Mouse (Mus musculus): ENCODE data around the gene Syap1. TPM values are rescaled to one million over a fixed set of nuclear protein-coding genes. Genes with fewer than 3 reads are reported as not detected.
"Not testable (repeated sequence)": the region's sequence is repeated elsewhere in the genome, so short reads cannot be mapped to it uniquely, and the experiment has no call there.

Syap1 gene
- polyA plus RNA-seq, 1 experiment: 0.61 TPM

GRCm38 (mm10) chrX:162900938-162901337 lies 12.7 kb upstream of the Syap1 start, which contains the start of gene Ctps2:
TSS of gene Ctps2 (plus strand) at chrX:162901238.
- peak within 1 kb of the TSS; percentile 64 for H3K4me3 ChIP-seq (replicated peaks)
- peaks cover 14% of the 10 kb centered on the region for H3K4me1 ChIP-seq (ENCODE audit: control insufficient read depth)
- TF ChIP-seq TAL1 (IDR thresholded peaks at IDR 0.05; ENCODE audit: low read length): no peak
- TF ChIP-seq GATA1 (IDR thresholded peaks at IDR 0.05; ENCODE audit: low read length): no peak
- H3K9me3 ChIP-seq (ENCODE audit: control insufficient read depth, low read length): no peaks in the 10 kb centered on the region; the same call in 1 of the 2 replicates
- no peaks in the 10 kb centered on the region for H3K36me3 ChIP-seq (ENCODE audit: control insufficient read depth)
- peaks cover 5% of the 10 kb centered on the region for H3K27me3 ChIP-seq (ENCODE audit: control insufficient read depth)

GRCm38 (mm10) chrX:162888575-162889223 lies 452 bp upstream of the Syap1 start:
- not testable (repeated sequence) for H3K36me3 ChIP-seq (ENCODE audit: control insufficient read depth)

GRCm38 (mm10) chrX:162878236-162878635 lies 10.0 kb downstream of the Syap1 start:
- no peaks in the 10 kb centered on the region for H3K9me3 ChIP-seq (ENCODE audit: control insufficient read depth, low read length)
- TF ChIP-seq GATA1 (IDR thresholded peaks at IDR 0.05; ENCODE audit: low read length): no peak
- no peak for TF ChIP-seq TAL1 (IDR thresholded peaks at IDR 0.05; ENCODE audit: low read length)
- H3K4me1 ChIP-seq (ENCODE audit: control insufficient read depth): no peaks in the 10 kb centered on the region
- no peak overlapping the region for H3K4me3 ChIP-seq (replicated peaks)
- H3K27me3 ChIP-seq (ENCODE audit: control insufficient read depth): no peaks in the 10 kb centered on the region
- H3K36me3 ChIP-seq (ENCODE audit: control insufficient read depth): peaks cover 35% of the 10 kb centered on the region

More at GRCm38 (mm10) chrX:162888575-162889223, 452 bp upstream of the Syap1 start:
- H3K9me3 ChIP-seq (ENCODE audit: control insufficient read depth, low read length); H3K27me3 ChIP-seq (ENCODE audit: control insufficient read depth); H3K4me3 ChIP-seq (replicated peaks): not testable (repeated sequence)
- H3K4me1 ChIP-seq (ENCODE audit: control insufficient read depth): peaks cover 14% of the 10 kb centered on the region

DNA sequence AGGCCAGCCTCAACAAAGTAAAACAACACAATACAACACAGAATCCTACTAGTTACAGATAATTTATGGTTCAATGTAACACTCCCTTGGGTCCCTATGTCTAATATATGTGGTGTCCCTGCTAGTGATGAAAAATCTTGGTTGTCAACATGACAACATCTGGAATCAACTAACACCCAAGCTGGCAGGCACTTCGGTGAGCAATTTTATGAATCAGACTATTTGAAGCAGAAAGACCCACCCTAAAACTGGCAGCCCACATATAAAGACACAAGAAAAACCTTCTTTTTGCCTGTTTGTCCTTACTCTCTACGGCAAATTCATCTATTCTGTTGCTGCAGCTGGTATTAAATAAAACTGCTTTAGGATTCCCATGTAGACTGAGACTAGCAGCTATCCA lies 14.5 kb downstream of the Syap1 start:
- Histone ChIP-seq H3K9me3 (ENCODE audit: control insufficient read depth, low read length) (no peaks in the 10 kb centered on the region), H3K4me1 (ENCODE audit: control insufficient read depth) (no peaks in the 10 kb centered on the region), H3K36me3 (ENCODE audit: control insufficient read depth) (peaks cover 39% of the 10 kb centered on the region), H3K4me3 (replicated peaks) (no peak overlapping the region), H3K27me3 (ENCODE audit: control insufficient read depth) (no peaks in the 10 kb centered on the region)
- TF ChIP-seq GATA1 (IDR thresholded peaks at IDR 0.05; ENCODE audit: low read length) (no peak), TAL1 (IDR thresholded peaks at IDR 0.05; ENCODE audit: low read length) (no peak)

DNA sequence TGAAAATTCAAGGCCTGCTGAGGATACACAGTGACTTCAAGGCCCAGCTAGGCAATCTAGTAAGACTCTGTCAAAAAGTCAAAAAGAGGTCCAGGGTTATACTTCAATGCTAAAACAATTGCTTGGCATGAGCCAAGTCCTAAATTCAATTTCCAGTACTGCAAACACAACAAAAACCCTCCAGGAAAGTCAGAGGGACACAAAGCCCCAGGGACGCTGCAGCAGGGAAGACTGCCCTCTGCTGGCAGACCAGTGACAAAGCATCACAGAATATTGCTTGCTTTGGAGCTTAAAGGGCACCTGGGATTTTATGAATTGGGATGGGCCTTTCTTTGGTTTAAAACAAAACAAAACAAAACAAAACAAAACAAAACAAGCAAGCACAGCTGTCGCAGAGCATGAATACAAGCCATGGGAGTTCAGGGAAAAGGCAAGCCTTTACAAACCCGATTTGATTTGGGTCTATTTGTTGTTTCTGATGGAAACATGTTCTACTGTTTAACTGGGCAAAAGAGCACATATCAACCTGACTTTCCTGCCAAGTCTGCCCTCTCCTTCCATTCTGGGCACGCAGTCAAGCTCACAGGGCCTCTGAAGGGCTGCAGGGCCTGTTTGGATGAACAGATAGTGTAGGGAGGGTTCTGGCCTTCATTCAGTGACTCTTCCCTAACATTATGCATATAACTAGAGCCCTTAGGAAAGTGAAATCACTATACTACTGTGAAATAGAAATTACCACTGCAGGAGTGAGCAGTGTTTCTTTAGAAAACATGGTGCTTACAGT lies 16.3 kb downstream of the Syap1 start:
- H3K4me3 ChIP-seq (replicated peaks): no peak overlapping the region
- H3K36me3 ChIP-seq (ENCODE audit: control insufficient read depth): peaks cover 34% of the 10 kb centered on the region
- H3K4me1 ChIP-seq (ENCODE audit: control insufficient read depth): no peaks in the 10 kb centered on the region
- H3K9me3 ChIP-seq (ENCODE audit: control insufficient read depth, low read length): no peaks in the 10 kb centered on the region
- TF ChIP-seq GATA1 (IDR thresholded peaks at IDR 0.05; ENCODE audit: low read length) (no peak), TAL1 (IDR thresholded peaks at IDR 0.05; ENCODE audit: low read length) (no peak)
- no peaks in the 10 kb centered on the region for H3K27me3 ChIP-seq (ENCODE audit: control insufficient read depth)

- no peaks in the 10 kb centered on the region for H3K27me3 ChIP-seq (ENCODE audit: control insufficient read depth)
- H3K4me1 ChIP-seq (ENCODE audit: control insufficient read depth): no peaks in the 10 kb centered on the region
- no peaks in the 10 kb centered on the region for H3K9me3 ChIP-seq (ENCODE audit: control insufficient read depth, low read length)
- peaks cover 36% of the 10 kb centered on the region for H3K36me3 ChIP-seq (ENCODE audit: control insufficient read depth)
- TF ChIP-seq TAL1 (IDR thresholded peaks at IDR 0.05; ENCODE audit: low read length) (no peak), GATA1 (IDR thresholded peaks at IDR 0.05; ENCODE audit: low read length) (no peak)
- no peak overlapping the region for H3K4me3 ChIP-seq (replicated peaks)
These were observed 19.8 kb downstream of the Syap1 start for GRCm38 (mm10) chrX:162868294-162868965.

- H3K9me3 ChIP-seq (ENCODE audit: control insufficient read depth, low read length): no peaks in the 10 kb centered on the region
- no peak overlapping the region for H3K4me3 ChIP-seq (replicated peaks)
- TF ChIP-seq TAL1 (IDR thresholded peaks at IDR 0.05; ENCODE audit: low read length) (no peak), GATA1 (IDR thresholded peaks at IDR 0.05; ENCODE audit: low read length) (no peak)
- no peaks in the 10 kb centered on the region for H3K4me1 ChIP-seq (ENCODE audit: control insufficient read depth)
- H3K36me3 ChIP-seq (ENCODE audit: control insufficient read depth): no peaks in the 10 kb centered on the region
- no peaks in the 10 kb centered on the region for H3K27me3 ChIP-seq (ENCODE audit: control insufficient read depth)
These were observed 39.6 kb downstream of the Syap1 start for GRCm38 (mm10) chrX:162848682-162849081.

- Histone ChIP-seq H3K27me3 (ENCODE audit: control insufficient read depth) (no peaks in the 10 kb centered on the region), H3K4me1 (ENCODE audit: control insufficient read depth) (no peaks in the 10 kb centered on the region), H3K9me3 (ENCODE audit: control insufficient read depth, low read length) (no peaks in the 10 kb centered on the region), H3K4me3 (replicated peaks) (no peak overlapping the region), H3K36me3 (ENCODE audit: control insufficient read depth) (no peaks in the 10 kb centered on the region)
- TF ChIP-seq TAL1 (IDR thresholded peaks at IDR 0.05; ENCODE audit: low read length): no peak
- TF ChIP-seq GATA1 (IDR thresholded peaks at IDR 0.05; ENCODE audit: low read length): no peak
These were observed 42.7 kb downstream of the Syap1 start for GRCm38 (mm10) chrX:162845531-162845930.

DNA sequence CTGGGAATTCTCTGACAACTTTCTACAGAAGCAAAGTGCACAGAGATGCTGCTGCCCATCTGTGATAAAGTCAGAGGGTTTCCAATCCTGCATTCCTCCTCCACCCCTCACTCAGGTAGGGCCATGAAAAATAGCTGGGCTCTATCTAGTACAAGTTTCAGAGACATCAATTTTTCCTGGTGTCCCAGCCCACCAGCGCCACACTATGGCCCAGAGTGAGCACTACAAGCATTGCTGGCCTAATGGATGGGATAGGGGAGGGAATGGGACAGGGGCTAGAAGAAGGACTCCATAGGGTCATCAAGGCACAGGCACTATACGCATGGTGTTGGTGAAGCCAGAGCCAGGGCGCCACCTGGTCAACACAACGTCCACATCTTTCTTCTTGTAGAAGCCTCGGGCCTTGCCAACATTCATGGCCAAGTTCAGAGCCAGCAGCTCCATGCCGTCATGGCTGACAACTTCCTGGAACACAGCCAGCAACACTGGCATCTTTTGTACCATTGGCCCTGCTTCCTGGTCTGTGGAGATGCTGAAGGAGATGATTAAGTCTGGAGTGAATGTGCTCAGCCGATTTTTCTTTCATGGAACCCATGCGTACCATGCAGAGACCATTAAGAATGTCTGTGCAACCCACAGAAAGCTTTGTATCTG lies 43.7 kb downstream of the Syap1 start:
- TF ChIP-seq GATA1 (IDR thresholded peaks at IDR 0.05; ENCODE audit: low read length): no peak
- TF ChIP-seq TAL1 (IDR thresholded peaks at IDR 0.05; ENCODE audit: low read length): no peak
- Histone ChIP-seq H3K9me3 (ENCODE audit: control insufficient read depth, low read length) (no peaks in the 10 kb centered on the region), H3K4me3 (replicated peaks) (no peak overlapping the region), H3K27me3 (ENCODE audit: control insufficient read depth) (no peaks in the 10 kb centered on the region), H3K4me1 (ENCODE audit: control insufficient read depth) (no peaks in the 10 kb centered on the region), H3K36me3 (ENCODE audit: control insufficient read depth) (no peaks in the 10 kb centered on the region)

Data from erythroblast, embryonic 14.5 days (primary cell).